Mouse (Mus musculus): ENCODE measurements around the gene Srsf3.

DNA sequence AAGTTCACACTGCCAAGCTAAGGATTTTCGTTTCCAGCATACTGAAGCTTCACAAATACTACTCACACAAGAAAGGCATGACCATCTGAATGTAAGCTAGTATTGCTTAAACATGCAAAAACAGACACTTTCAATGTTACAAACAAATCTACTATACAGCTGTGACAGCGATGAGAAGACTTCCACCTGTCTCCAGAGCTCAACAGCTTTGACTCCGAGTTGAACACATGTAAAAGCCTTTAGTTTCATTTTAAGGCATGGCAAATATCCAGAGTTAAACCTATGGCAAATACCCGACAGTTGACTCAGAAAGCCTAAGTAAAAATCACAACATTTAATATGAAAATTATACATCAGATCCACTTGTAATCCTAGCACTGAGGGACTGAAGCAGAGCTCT lies 44.1 kb upstream of the Srsf3 start:
- TF ChIP-seq POLR2A (IDR thresholded peaks at IDR 0.05; ENCODE audit: extremely low read depth, insufficient read depth, low read length) (no peak), CTCF (IDR thresholded peaks at IDR 0.05; ENCODE audit: extremely low read depth, insufficient read depth, low read length) (no peak)

Data from cortical plate, adult 2 months (tissue).